Mouse (Mus musculus) olfactory bulb, adult 2 months (tissue): ENCODE results near the gene A430078G23Rik.

ENCODE experiments used
- CTCF ChIP-seq: fragments of 200-500 bp; IDR thresholded peaks from 2 replicates; pipeline ENCODE4 v1.5.1; 2012; ENCODE audit warnings: low read depth, mild to moderate bottlenecking, low read length, moderate library complexity; ENCODE audit not compliant: insufficient read depth
- POLR2A ChIP-seq: fragments of 200-500 bp; IDR thresholded peaks from 2 replicates; pipeline ENCODE4 v1.6.1; 2012; ENCODE audit warnings: mild to moderate bottlenecking, low read depth, low read length, moderate library complexity; ENCODE audit not compliant: insufficient read depth

GRCm38 (mm10) chr8:3311482-3311881, 41.7 kb upstream of the A430078G23Rik start:
- TF ChIP-seq CTCF (no peak), POLR2A (no peak)
